In the genomic region with DNA sequence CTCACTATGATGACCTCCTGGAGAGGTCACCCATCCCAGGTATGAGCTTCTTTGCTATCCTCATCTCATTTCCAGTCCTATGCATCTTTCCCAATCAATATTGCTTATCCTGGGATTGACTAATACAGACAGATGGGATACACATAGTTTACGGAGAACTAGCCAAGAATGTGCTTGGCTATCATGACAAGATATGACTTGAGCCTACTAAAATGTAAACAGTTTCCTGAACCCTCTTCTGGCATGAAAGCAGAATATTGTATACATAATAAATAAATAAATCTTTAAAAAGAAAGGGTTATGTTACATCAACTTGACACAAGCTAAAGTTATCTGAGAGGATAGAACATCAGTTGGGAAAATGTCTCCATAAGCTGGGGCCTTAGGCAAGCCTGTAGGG, we compare ENCODE assay signal across 24 mouse cellular contexts.
DNase-seq lines count a peak whose midpoint lies in the region; ATAC-seq and TF ChIP-seq lines count a peak whose summit lies in the region.
"Had no signal": no experiment of that assay in that cellular context is flagged by ENCODE, and none has a peak within 500 bp of the region (broad histone marks: within the 10 kb centered on the region; RNA-seq: fewer than 3 reads in every experiment).

No protein-coding gene starts in this region.

- ATAC-seq in kidney, embryonic 15.5 days (replicated peaks; ENCODE audit: low FRiP score) = no peak
- ATAC-seq in lung, embryonic 15.5 days (ENCODE audit: borderline replicate concordance, extremely low read depth, low FRiP score, low TSS enrichment) = peak; percentile 67; the same call in 1 of the 2 replicates
- ATAC-seq in lung, postnatal 0 days = 0 out of 2 replicates have a peak, but pooled peaks have one; percentile 17
- ATAC-seq: activated CD4-positive, CD25-positive, alpha-beta regulatory T cell, adult 4 months; CD4-positive, CD25-positive, alpha-beta regulatory T cell, adult 4 months; forebrain, embryonic 13.5 days; forebrain, embryonic 15.5 days; Patski had no signal

- H3K36me3 ChIP-seq in kidney, embryonic 15.5 days = no peaks in the 10 kb centered on the region
- no peaks in the 10 kb centered on the region for H3K36me3 ChIP-seq in lung, embryonic 15.5 days
- H3K36me3 ChIP-seq in lung, postnatal 0 days (ENCODE audit: insufficient read depth, low read length) = no peaks in the 10 kb centered on the region
- H3K36me3 ChIP-seq: embryonic facial prominence, embryonic 10.5 days; embryonic facial prominence, embryonic 12.5 days; forebrain, embryonic 15.5 days; G1E had no signal

- H3K27me3 ChIP-seq in kidney, embryonic 15.5 days = no peaks in the 10 kb centered on the region
- no peaks in the 10 kb centered on the region for H3K27me3 ChIP-seq in lung, embryonic 15.5 days
- no peaks in the 10 kb centered on the region for H3K27me3 ChIP-seq in lung, postnatal 0 days (replicated peaks; ENCODE audit: insufficient read depth, low read length)
- H3K27me3 ChIP-seq: CH12.LX; embryonic facial prominence, embryonic 12.5 days; forebrain, embryonic 13.5 days; forebrain, embryonic 15.5 days had no signal

- no peak overlapping the region for H3K4me2 ChIP-seq in kidney, embryonic 15.5 days
- no peak overlapping the region for H3K4me2 ChIP-seq in lung, embryonic 15.5 days
- no peak overlapping the region for H3K4me2 ChIP-seq in lung, postnatal 0 days (replicated peaks; ENCODE audit: low read depth, low read length)
- H3K4me2 ChIP-seq: embryonic facial prominence, embryonic 12.5 days; forebrain, embryonic 13.5 days; forebrain, embryonic 15.5 days had no signal

- no peak overlapping the region for H3K9ac ChIP-seq in kidney, embryonic 15.5 days
- H3K9ac ChIP-seq in lung, embryonic 15.5 days = no peak overlapping the region
- no peak overlapping the region for H3K9ac ChIP-seq in lung, postnatal 0 days (replicated peaks; ENCODE audit: low read depth)
- H3K9ac ChIP-seq: embryonic facial prominence, embryonic 12.5 days; forebrain, embryonic 13.5 days; forebrain, embryonic 15.5 days had no signal

- no peak overlapping the region for H3K4me3 ChIP-seq in kidney, embryonic 15.5 days (replicated peaks)
- H3K4me3 ChIP-seq in lung, embryonic 15.5 days = no peak overlapping the region
- no peak overlapping the region for H3K4me3 ChIP-seq in lung, postnatal 0 days (ENCODE audit: low read depth, low read length)
- H3K4me3 ChIP-seq: embryonic facial prominence, embryonic 10.5 days; embryonic facial prominence, embryonic 12.5 days; forebrain, embryonic 13.5 days; forebrain, embryonic 15.5 days had no signal

- no peaks in the 10 kb centered on the region for H3K9me3 ChIP-seq in kidney, embryonic 15.5 days (replicated peaks)
- no peaks in the 10 kb centered on the region for H3K9me3 ChIP-seq in lung, embryonic 15.5 days
- H3K9me3 ChIP-seq in lung, postnatal 0 days (ENCODE audit: low read length) = no peaks in the 10 kb centered on the region
- H3K9me3 ChIP-seq: embryonic facial prominence, embryonic 10.5 days; embryonic facial prominence, embryonic 12.5 days; forebrain, embryonic 13.5 days; forebrain, embryonic 15.5 days; G1E had no signal

- H3K4me1 ChIP-seq in kidney, embryonic 15.5 days = no peaks in the 10 kb centered on the region
- H3K4me1 ChIP-seq in lung, embryonic 15.5 days = 0 out of 2 replicates have a peak, but pooled peaks cover 3% of the 10 kb centered on the region
- no peaks in the 10 kb centered on the region for H3K4me1 ChIP-seq in lung, postnatal 0 days (ENCODE audit: insufficient read depth, low read depth, low read length)
- H3K4me1 ChIP-seq: embryonic facial prominence, embryonic 10.5 days; embryonic facial prominence, embryonic 12.5 days; forebrain, embryonic 13.5 days; forebrain, embryonic 15.5 days had no signal

- no peak for TF ChIP-seq CTCF in lung, postnatal 0 days (IDR thresholded peaks at IDR 0.05)

- WGBS in kidney, embryonic 15.5 days = 87% methylated on average over 1 of the region's 1 CpGs
- 52% methylated on average over 1 of the region's 1 CpGs for WGBS in lung, embryonic 15.5 days
- WGBS in lung, postnatal 0 days = 62% methylated on average over 1 of the region's 1 CpGs

- DNase-seq in kidney, adult 11 months = no peak
- DNase-seq in lung, postnatal 4 days = no peak
- DNase-seq in lung, postnatal 0 days (ENCODE audit: low spot score) = peak; percentile 18
- DNase-seq in lung, postnatal 14 days = no peak
- DNase-seq: adrenal gland, adult 8-10 months; adrenal gland, postnatal 14 days; adrenal gland, postnatal 36 days; B cell, adult 2 months; cerebellum, adult 11-12 months; cerebellum, adult 2 months; cerebellum, adult 9-10 months; cerebellum, postnatal 10 days; cerebellum, postnatal 25 days had no signal

- H3K27ac ChIP-seq in kidney, embryonic 15.5 days = peak overlapping the region; percentile 51; the same call in 1 of the 2 replicates
- no peak overlapping the region for H3K27ac ChIP-seq in lung, embryonic 15.5 days
- no peak overlapping the region for H3K27ac ChIP-seq in lung, postnatal 0 days (ENCODE audit: low read length)
- H3K27ac ChIP-seq: embryonic facial prominence, embryonic 10.5 days; embryonic facial prominence, embryonic 12.5 days; forebrain, embryonic 13.5 days; forebrain, embryonic 15.5 days had no signal

- no peak for TF ChIP-seq EP300 in lung, postnatal 0 days (IDR thresholded peaks at IDR 0.05)
